ENCODE assay signal across 24 mouse cellular contexts in the genomic region with DNA sequence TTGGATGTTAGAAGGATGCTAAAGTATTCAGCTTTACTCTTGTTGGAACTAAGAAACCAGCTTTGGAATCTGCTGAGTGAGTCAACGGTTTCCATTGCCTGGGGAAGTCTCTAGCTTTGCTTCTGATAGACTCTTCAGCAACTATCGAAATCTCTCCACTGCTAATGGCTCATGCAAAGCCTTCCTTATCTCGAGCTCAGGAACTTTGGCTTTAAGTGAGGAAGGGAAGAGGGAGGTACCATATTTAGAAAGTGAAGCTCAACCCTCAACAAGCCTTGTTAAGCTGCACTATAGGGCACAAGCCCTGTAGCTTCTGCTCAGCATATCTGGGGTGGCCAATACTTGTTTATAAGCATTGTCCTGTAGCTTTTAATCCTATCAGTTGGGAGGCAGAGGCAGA. TPM values are rescaled to one million over a fixed set of nuclear protein-coding genes. Genes with fewer than 3 reads are reported as not detected.
DNase-seq lines count a peak whose midpoint lies in the region; ATAC-seq and TF ChIP-seq lines count a peak whose summit lies in the region.
"Had no signal": no experiment of that assay in that cellular context is flagged by ENCODE, and none has a peak within 500 bp of the region (broad histone marks: within the 10 kb centered on the region; RNA-seq: fewer than 3 reads in every experiment).

No protein-coding gene starts in this region.

- no peak overlapping the region for H3K4me3 ChIP-seq in heart, embryonic 13.5 days
- H3K4me3 ChIP-seq in MEL (ENCODE audit: control insufficient read depth in 1 of 2, insufficient read depth in 1 of 2, low read depth in 2 of 2, low read length in 2 of 2), result no peak overlapping the region
- no peak overlapping the region for H3K4me3 ChIP-seq in embryonic fibroblast, embryonic 13.5 days (ENCODE audit: insufficient read depth, low read length)
- H3K4me3 ChIP-seq: erythroblast, embryonic 14.5 days; forebrain, embryonic 15.5 days; hindbrain, embryonic 15.5 days; intestine, embryonic 15.5 days; limb, embryonic 13.5 days; liver, embryonic 15.5 days had no signal

- H3K9me3 ChIP-seq in heart, embryonic 13.5 days, result no peaks in the 10 kb centered on the region
- no peaks in the 10 kb centered on the region for H3K9me3 ChIP-seq in MEL (replicated peaks; ENCODE audit: insufficient read depth, low read length)
- H3K9me3 ChIP-seq: forebrain, embryonic 15.5 days; hindbrain, embryonic 15.5 days; intestine, embryonic 15.5 days; limb, embryonic 13.5 days; liver, embryonic 15.5 days had no signal

- no peak for TF ChIP-seq EP300 in MEL (IDR thresholded peaks at IDR 0.05; ENCODE audit: low read depth in 1 of 2, low read length in 2 of 2)

- H3K79me2 ChIP-seq in MEL (ENCODE audit: control insufficient read depth, insufficient read depth, low read length, poor library complexity), result no peaks in the 10 kb centered on the region

- no peak for ATAC-seq in heart, embryonic 13.5 days (ENCODE audit: extremely low read depth, insufficient number of reproducible peaks, low FRiP score, low TSS enrichment)
- 0 out of 2 replicates have a peak, but pooled peaks have one; percentile 6 for ATAC-seq in common myeloid progenitor, adult 5-6 weeks (replicated peaks; ENCODE audit: low read depth, poor library complexity, severe bottlenecking)
- ATAC-seq: forebrain, embryonic 15.5 days; intestine, embryonic 15.5 days; midbrain, embryonic 16.5 days had no signal

- peak overlapping the region; percentile 48 for H3K27ac ChIP-seq in heart, embryonic 13.5 days (replicated peaks)
- peak overlapping the region; percentile 59 for H3K27ac ChIP-seq in MEL (ENCODE audit: control insufficient read depth, low read depth, low read length)
- H3K27ac ChIP-seq in embryonic fibroblast, embryonic 13.5 days (ENCODE audit: insufficient read depth, low read length), result peak overlapping the region; percentile 44
- H3K27ac ChIP-seq: forebrain, embryonic 15.5 days; hindbrain, embryonic 15.5 days; intestine, embryonic 15.5 days; limb, embryonic 13.5 days; liver, embryonic 15.5 days had no signal

- no peaks in the 10 kb centered on the region for H3K27me3 ChIP-seq in heart, embryonic 13.5 days (replicated peaks)
- H3K27me3 ChIP-seq in MEL (ENCODE audit: control insufficient read depth in 1 of 2, insufficient read depth in 2 of 2, low read length in 2 of 2), result no peaks in the 10 kb centered on the region
- H3K27me3 ChIP-seq: forebrain, embryonic 15.5 days; hindbrain, embryonic 15.5 days; intestine, embryonic 15.5 days; limb, embryonic 13.5 days; liver, embryonic 15.5 days had no signal

- H3K36me3 ChIP-seq in heart, embryonic 13.5 days, result peaks cover 43% of the 10 kb centered on the region
- peaks cover 4 to 13% of the 10 kb centered on the region in 2 experiments for H3K36me3 ChIP-seq in MEL (ENCODE audit: control insufficient read depth in 1 of 2, insufficient read depth in 2 of 2, low read length in 2 of 2)

- 6% methylated on average over 3 of the region's 3 CpGs for WGBS in heart, embryonic 13.5 days

- peak overlapping the region; percentile 44; the same call in 1 of the 2 replicates for H3K9ac ChIP-seq in heart, embryonic 13.5 days
- H3K9ac ChIP-seq in MEL (ENCODE audit: control insufficient read depth, low read depth, low read length, poor library complexity, severe bottlenecking), result no peak overlapping the region
- H3K9ac ChIP-seq: forebrain, embryonic 15.5 days; hindbrain, embryonic 15.5 days; intestine, embryonic 15.5 days; liver, embryonic 15.5 days had no signal

- H3K4me1 ChIP-seq in heart, embryonic 13.5 days, result peaks cover 24% of the 10 kb centered on the region
- peaks cover 6 to 19% of the 10 kb centered on the region in 2 experiments; a peak in 3 of 4 replicates for H3K4me1 ChIP-seq in MEL (ENCODE audit: control insufficient read depth in 1 of 2, insufficient read depth in 2 of 2, low read length in 2 of 2)
- H3K4me1 ChIP-seq in embryonic fibroblast, embryonic 13.5 days (ENCODE audit: control insufficient read depth, insufficient read depth, low read length), result peaks cover 2% of the 10 kb centered on the region
- H3K4me1 ChIP-seq: intestine, embryonic 15.5 days had no signal

- no peak for DNase-seq in heart, adult 18-20 months
- DNase-seq in MEL (ENCODE audit: low read depth, low spot score), result peak; percentile 72
- no peak for DNase-seq in adrenal gland, postnatal 36 days
- no peak for DNase-seq in thymus, postnatal 14 days
- DNase-seq: adrenal gland, adult 8-10 months; B cell, adult 2 months; cerebellum, adult 9-10 months; gastrocnemius, postnatal 25 days; heart, postnatal 36 days; kidney, postnatal 4 days; right cerebral cortex, postnatal 25 days; thymus, adult 18-20 months had no signal

- H3K4me2 ChIP-seq in heart, embryonic 13.5 days, result no peak overlapping the region; the same call in 1 of the 2 replicates
- H3K4me2 ChIP-seq: forebrain, embryonic 15.5 days; hindbrain, embryonic 15.5 days; intestine, embryonic 15.5 days; limb, embryonic 13.5 days; liver, embryonic 15.5 days had no signal

- TF ChIP-seq CTCF in MEL (IDR thresholded peaks at IDR 0.05 in 2 of 3, conservative IDR thresholded peaks at IDR 0.05 in 1 of 3; ENCODE audit: control insufficient read depth in 1 of 3, insufficient read depth in 1 of 3, low read depth in 2 of 3, low read length in 3 of 3, poor library complexity in 1 of 3, severe bottlenecking in 1 of 3), result no peak
- no peak for TF ChIP-seq CTCF in embryonic fibroblast, embryonic 13.5 days (IDR thresholded peaks at IDR 0.05; ENCODE audit: borderline replicate concordance, insufficient read depth, low read length)

- TF ChIP-seq POLR2A in MEL (IDR thresholded peaks at IDR 0.05; ENCODE audit: control insufficient read depth in 1 of 2, insufficient read depth in 1 of 2, low read depth in 1 of 2, low read length in 2 of 2, poor library complexity in 1 of 2), result no peak
- no peak for TF ChIP-seq POLR2A in embryonic fibroblast, embryonic 13.5 days (IDR thresholded peaks at IDR 0.05; ENCODE audit: low read depth, low read length)

- no peak for TF ChIP-seq RAD21 in MEL (IDR thresholded peaks at IDR 0.05; ENCODE audit: low read depth, low read length)

TF ChIP-seq in MEL, 35 proteins besides CTCF, POLR2A, EP300 and RAD21:
- TF ChIP-seq CHD1 (IDR thresholded peaks at IDR 0.05; ENCODE audit: low read depth, low read length) (no peak), TBP (IDR thresholded peaks at IDR 0.05; ENCODE audit: low read depth, low read length) (0 out of 2 replicates have a peak, but pooled peaks have one; percentile 16), ZKSCAN1 (IDR thresholded peaks at IDR 0.05; ENCODE audit: low read depth, low read length) (no peak), SMC3 (IDR thresholded peaks at IDR 0.05; ENCODE audit: low read depth, low read length) (no peak), E2F4 (IDR thresholded peaks at IDR 0.05; ENCODE audit: borderline replicate concordance, low read depth, low read length) (no peak), RCOR1 (IDR thresholded peaks at IDR 0.05; ENCODE audit: low read depth, low read length) (peak; percentile 43; the same call in 1 of the 2 replicates), HCFC1 (IDR thresholded peaks at IDR 0.05; ENCODE audit: low read depth, low read length) (no peak), GATA1 (IDR thresholded peaks at IDR 0.05; ENCODE audit: low read depth, low read length) (peak; percentile 62), MYB (IDR thresholded peaks at IDR 0.05; ENCODE audit: low read depth, low read length) (no peak), TCF12 (IDR thresholded peaks at IDR 0.05; ENCODE audit: low read depth, low read length) (no peak)
TF ChIP-seq in MEL: peak in this region for 3.

RNA-seq across cellular contexts. Expression of a gene that starts 8.2 kb away (rescaled TPM):
- polyA plus RNA-seq in heart, embryonic 13.5 days (2015; fragmentation: Nextera tagmentation; extraction: Ambion mirVana), result 0.11 and 0.13 TPM in 2 replicates
- under 1 TPM in 1 of 2 experiments, not detected in 1; 0.33 TPM for total RNA-seq in heart, adult 18-20 months (2021)
- total RNA-seq in MEL (2012; rRNA removed), result 0.16 TPM in 1 of 2 replicates, not detected in the other
- under 1 TPM in 1 of 2 experiments, not detected in 1; 0.08 TPM for polyA plus RNA-seq in MEL (2012; ENCODE audit: insufficient read depth in 1 of 2, insufficient read length in 2 of 2, low read depth in 1 of 2, low replicate concordance in 2 of 2, missing spikeins in 1 of 2)
- not detected in 2 replicates for total RNA-seq in common myeloid progenitor, adult 5-6 weeks (2017)
- not detected in 2 replicates for polyA plus RNA-seq in embryonic fibroblast, embryonic 13.5 days (2011; ENCODE audit: insufficient read length, low read depth, missing spikeins)
- not detected for total RNA-seq in adrenal gland, postnatal 36 days (2021)
- total RNA-seq: gastrocnemius, postnatal 25 days; heart, postnatal 36 days had no signal
- polyA plus RNA-seq: erythroblast, embryonic 14.5 days; intestine, embryonic 15.5 days; kidney, embryonic 14.5 days; limb, embryonic 13.5 days; liver, embryonic 15.5 days; spleen, adult 2 months had no signal

RNA-seq across cellular contexts. Expression of a gene that starts 9.2 kb away (rescaled TPM):
- 14.0 and 18.8 TPM in 2 replicates for polyA plus RNA-seq in heart, embryonic 13.5 days (2015; fragmentation: Nextera tagmentation; extraction: Ambion mirVana)
- 1 to 10 TPM; 7.1 to 7.7 TPM for total RNA-seq in heart, adult 18-20 months (2021)
- total RNA-seq in MEL (2012; rRNA removed), result 35.6 and 40.6 TPM in 2 replicates
- 10 to 100 TPM; 33.4 to 62.2 TPM for polyA plus RNA-seq in MEL (2012; ENCODE audit: insufficient read depth in 1 of 2, insufficient read length in 2 of 2, low read depth in 1 of 2, low replicate concordance in 2 of 2, missing spikeins in 1 of 2)
- total RNA-seq in common myeloid progenitor, adult 5-6 weeks (2017), result 22.0 and 27.8 TPM in 2 replicates
- polyA plus RNA-seq in embryonic fibroblast, embryonic 13.5 days (2011; ENCODE audit: insufficient read length, low read depth, missing spikeins), result 15.5 and 16.8 TPM in 2 replicates
- 10 to 100 TPM; 18.3 to 20.0 TPM for total RNA-seq in adrenal gland, postnatal 36 days (2021)

RNA-seq across cellular contexts. Expression of a gene that starts 27.7 kb away (rescaled TPM):
- polyA plus RNA-seq in heart, embryonic 13.5 days (2015; fragmentation: Nextera tagmentation; extraction: Ambion mirVana), result 42.6 and 43.3 TPM in 2 replicates
- 10 to 100 TPM; 18.3 to 23.4 TPM for total RNA-seq in heart, adult 18-20 months (2021)
- total RNA-seq in MEL (2012; rRNA removed), result 26.8 and 34.9 TPM in 2 replicates
- polyA plus RNA-seq in MEL (2012; ENCODE audit: insufficient read depth in 1 of 2, insufficient read length in 2 of 2, low read depth in 1 of 2, low replicate concordance in 2 of 2, missing spikeins in 1 of 2), result 10 to 100 TPM in 1 of 2 experiments, not detected in 1; 46.7 TPM
- 43.8 and 44.0 TPM in 2 replicates for total RNA-seq in common myeloid progenitor, adult 5-6 weeks (2017)
- 21.8 and 35.7 TPM in 2 replicates for polyA plus RNA-seq in embryonic fibroblast, embryonic 13.5 days (2011; ENCODE audit: insufficient read length, low read depth, missing spikeins)
- 10 to 100 TPM; 30.3 to 36.2 TPM for total RNA-seq in adrenal gland, postnatal 36 days (2021)

RNA-seq across cellular contexts. Expression of a gene that starts 40.9 kb away (rescaled TPM):
- polyA plus RNA-seq in heart, embryonic 13.5 days (2015; fragmentation: Nextera tagmentation; extraction: Ambion mirVana), result 54.8 and 56.4 TPM in 2 replicates
- total RNA-seq in heart, adult 18-20 months (2021), result 10 to 100 TPM; 28.6 to 29.2 TPM
- total RNA-seq in MEL (2012; rRNA removed), result 80.3 and 83.9 TPM in 2 replicates
- polyA plus RNA-seq in MEL (2012; ENCODE audit: insufficient read depth in 1 of 2, insufficient read length in 2 of 2, low read depth in 1 of 2, low replicate concordance in 2 of 2, missing spikeins in 1 of 2), result 100 to 1,000 TPM; 110 to 226 TPM
- total RNA-seq in common myeloid progenitor, adult 5-6 weeks (2017), result 182 and 228 TPM in 2 replicates
- polyA plus RNA-seq in embryonic fibroblast, embryonic 13.5 days (2011; ENCODE audit: insufficient read length, low read depth, missing spikeins), result 65.7 and 71.8 TPM in 2 replicates
- 10 to 100 TPM; 44.9 to 63.1 TPM for total RNA-seq in adrenal gland, postnatal 36 days (2021)
